Mouse (Mus musculus): ENCODE measurements at regions not wholly inside any gene's neighbourhood (a gene's known extent, or its start where the extent isn't known, plus 50 kb on each side); places are given as distances from the start of the nearest gene placed in this dataset.

GRCm38 (mm10) chr12:94015946-94016345 is 1676.1 kb upstream of the Flrt2 start:
- ChIA-PET CTCF (no interaction called here), POLR2A (no interaction called here)
- ATAC-seq (no peak), DNase-seq (ENCODE audit: low read depth, low spot score) (no peak)
- no peaks in the 10 kb centered on the region for H3K27me3 ChIP-seq
- TF ChIP-seq CTCF (IDR thresholded peaks at IDR 0.05), result no peak
- in situ Hi-C loops (cut with MboI; ENCODE audit: low pct_unique_long_range_greater_than_20kb), result no loop called here

- peaks cover 4% of the 10 kb centered on the region for H3K27me3 ChIP-seq
- CTCF ChIA-PET, result no interaction called here
- in situ Hi-C loops (cut with MboI; ENCODE audit: low pct_unique_long_range_greater_than_20kb), result no loop called here
- POLR2A ChIA-PET, result no interaction called here
- TF ChIP-seq CTCF (IDR thresholded peaks at IDR 0.05), result no peak
- ATAC-seq (no peak), DNase-seq (ENCODE audit: low read depth, low spot score) (no peak)
These were observed 1660.7 kb upstream of the Flrt2 start for GRCm38 (mm10) chr12:94031364-94031763.

GRCm38 (mm10) chr12:94047972-94048371 is 1644.1 kb upstream of the Flrt2 start:
- CTCF ChIA-PET, result no interaction called here
- no peak for ATAC-seq
- TF ChIP-seq CTCF (IDR thresholded peaks at IDR 0.05), result no peak
- POLR2A ChIA-PET, result no interaction called here
- DNase-seq (ENCODE audit: low read depth, low spot score), result no peak
- in situ Hi-C loops (cut with MboI; ENCODE audit: low pct_unique_long_range_greater_than_20kb), result no loop called here
- H3K27me3 ChIP-seq, result no peaks in the 10 kb centered on the region

- TF ChIP-seq CTCF (IDR thresholded peaks at IDR 0.05), result no peak
- POLR2A ChIA-PET, result no interaction called here
- H3K27me3 ChIP-seq, result no peaks in the 10 kb centered on the region
- CTCF ChIA-PET, result no interaction called here
- DNase-seq (ENCODE audit: low read depth, low spot score) (no peak), ATAC-seq (no peak)
- in situ Hi-C loops (cut with MboI; ENCODE audit: low pct_unique_long_range_greater_than_20kb), result no loop called here
These were observed 1634.3 kb upstream of the Flrt2 start for GRCm38 (mm10) chr12:94057767-94058166.

GRCm38 (mm10) chr12:94059641-94060040 is 1632.4 kb upstream of the Flrt2 start:
- POLR2A ChIA-PET, result no interaction called here
- no peak for ATAC-seq
- peak; percentile 11 for TF ChIP-seq CTCF (IDR thresholded peaks at IDR 0.05)
- no peaks in the 10 kb centered on the region for H3K27me3 ChIP-seq
- CTCF ChIA-PET, result no interaction called here
- in situ Hi-C loops (cut with MboI; ENCODE audit: low pct_unique_long_range_greater_than_20kb), result no loop called here
- DNase-seq (ENCODE audit: low read depth, low spot score), result no peak

- no peak for TF ChIP-seq CTCF (IDR thresholded peaks at IDR 0.05)
- DNase-seq (ENCODE audit: low read depth, low spot score), result no peak
- POLR2A ChIA-PET, result no interaction called here
These were observed 1631.7 kb upstream of the Flrt2 start for GRCm38 (mm10) chr12:94060336-94060735.

GRCm38 (mm10) chr12:94066444-94067152 is 1625.4 kb upstream of the Flrt2 start:
- H3K27me3 ChIP-seq, result no peaks in the 10 kb centered on the region
- no peak for DNase-seq (ENCODE audit: low read depth, low spot score)
- ChIA-PET CTCF (no interaction called here), POLR2A (no interaction called here)
- TF ChIP-seq CTCF (IDR thresholded peaks at IDR 0.05), result no peak
- no peak for ATAC-seq
- in situ Hi-C loops (cut with MboI; ENCODE audit: low pct_unique_long_range_greater_than_20kb), result no loop called here

More at GRCm38 (mm10) chr12:94060336-94060735, 1631.7 kb upstream of the Flrt2 start:
- H3K27me3 ChIP-seq, result no peaks in the 10 kb centered on the region
- CTCF ChIA-PET, result no interaction called here
- no peak for ATAC-seq
- in situ Hi-C loops (cut with MboI; ENCODE audit: low pct_unique_long_range_greater_than_20kb), result no loop called here

- POLR2A ChIA-PET, result interaction anchor here (0.6 kb wide), 1 partner anchor 709 kb away, joined by 4 read pairs; no protein-coding TSS in a partner anchor
- DNase-seq (ENCODE audit: low read depth, low spot score) (no peak), ATAC-seq (no peak)
- no peak for TF ChIP-seq CTCF (IDR thresholded peaks at IDR 0.05)
- CTCF ChIA-PET, result no interaction called here
- no peaks in the 10 kb centered on the region for H3K27me3 ChIP-seq
- in situ Hi-C loops (cut with MboI; ENCODE audit: low pct_unique_long_range_greater_than_20kb), result no loop called here
These were observed 1621.0 kb upstream of the Flrt2 start for GRCm38 (mm10) chr12:94070940-94071505.

- no peak for TF ChIP-seq CTCF (IDR thresholded peaks at IDR 0.05)
- ATAC-seq, result no peak
- ChIA-PET CTCF (no interaction called here), POLR2A (no interaction called here)
- DNase-seq (ENCODE audit: low read depth, low spot score), result no peak
- in situ Hi-C loops (cut with MboI; ENCODE audit: low pct_unique_long_range_greater_than_20kb), result no loop called here
- H3K27me3 ChIP-seq, result no peaks in the 10 kb centered on the region
These were observed 1586.4 kb upstream of the Flrt2 start for GRCm38 (mm10) chr12:94105582-94106162.

- no peak for TF ChIP-seq CTCF (IDR thresholded peaks at IDR 0.05)
- DNase-seq (ENCODE audit: low read depth, low spot score) (no peak), ATAC-seq (no peak)
- in situ Hi-C loops (cut with MboI; ENCODE audit: low pct_unique_long_range_greater_than_20kb), result no loop called here
- ChIA-PET CTCF (no interaction called here), POLR2A (no interaction called here)
- no peaks in the 10 kb centered on the region for H3K27me3 ChIP-seq
These were observed 1541.9 kb upstream of the Flrt2 start for GRCm38 (mm10) chr12:94150143-94150542.

- no peaks in the 10 kb centered on the region for H3K27me3 ChIP-seq
- no peak for DNase-seq (ENCODE audit: low read depth, low spot score)
- in situ Hi-C loops (cut with MboI; ENCODE audit: low pct_unique_long_range_greater_than_20kb), result no loop called here
- no peak for ATAC-seq
- TF ChIP-seq CTCF (IDR thresholded peaks at IDR 0.05), result no peak
- CTCF ChIA-PET, result no interaction called here
- POLR2A ChIA-PET, result interaction anchor here (0.7 kb wide), 1 partner anchor 1608 kb away, joined by 3 read pairs; no protein-coding TSS in a partner anchor
These were observed 1536.7 kb upstream of the Flrt2 start for GRCm38 (mm10) chr12:94155110-94155858.
